Mouse (Mus musculus): Measurements from ENCODE around the gene Ralgapb. TPM values are rescaled to one million over a fixed set of nuclear protein-coding genes. Genes with fewer than 3 reads are reported as not detected.

The Ralgapb gene
- polyA plus RNA-seq, 1 experiment, result 25.6 TPM

DNA sequence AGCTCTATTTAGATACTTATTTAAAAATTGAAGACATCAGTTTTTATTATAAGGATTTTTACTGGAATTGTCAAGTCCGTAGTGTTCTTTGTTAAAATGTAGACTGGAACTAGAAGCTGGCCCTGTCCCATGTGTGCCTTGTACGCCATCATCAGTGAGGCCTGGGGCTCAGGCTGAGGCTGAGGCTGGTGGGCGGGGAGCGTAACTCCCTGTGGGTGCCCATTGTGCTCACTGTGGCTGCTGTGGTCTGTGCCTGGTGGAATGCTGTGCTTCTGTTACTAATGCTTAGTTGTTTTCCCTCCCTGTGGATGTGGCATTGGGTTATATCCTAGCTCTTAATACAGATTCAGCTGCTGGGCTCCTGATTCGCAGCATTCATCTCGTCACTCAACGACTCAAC, 40.2 kb downstream of the Ralgapb start:
- 94% methylated on average over 7 of the region's 7 CpGs for WGBS
- no peak for DNase-seq
- Histone ChIP-seq H3K36me3 (ENCODE audit: control insufficient read depth, insufficient read depth, low read length) (peaks cover 2% of the 10 kb centered on the region), H3K27me3 (replicated peaks; ENCODE audit: control insufficient read depth, insufficient read depth, low read length) (no peaks in the 10 kb centered on the region), H3K4me1 (ENCODE audit: control insufficient read depth, insufficient read depth, low read length) (peaks cover 4% of the 10 kb centered on the region; the same call in 1 of the 2 replicates), H3K27ac (ENCODE audit: insufficient read depth, low read depth, low read length) (no peak overlapping the region), H3K4me3 (ENCODE audit: insufficient read depth, low read depth, low read length) (no peak overlapping the region)
- TF ChIP-seq CTCF (conservative IDR thresholded peaks at IDR 0.05; ENCODE audit: insufficient read depth, insufficient read length, low read depth, low read length) (no peak), POLR2A (IDR thresholded peaks at IDR 0.05; ENCODE audit: low read depth, low read length) (no peak)

GRCm38 (mm10) chr2:158456451-158456850, 46.8 kb downstream of the Ralgapb start:
- TF ChIP-seq POLR2A (IDR thresholded peaks at IDR 0.05; ENCODE audit: low read depth, low read length) (no peak), CTCF (conservative IDR thresholded peaks at IDR 0.05; ENCODE audit: insufficient read depth, insufficient read length, low read depth, low read length) (no peak)

DNA sequence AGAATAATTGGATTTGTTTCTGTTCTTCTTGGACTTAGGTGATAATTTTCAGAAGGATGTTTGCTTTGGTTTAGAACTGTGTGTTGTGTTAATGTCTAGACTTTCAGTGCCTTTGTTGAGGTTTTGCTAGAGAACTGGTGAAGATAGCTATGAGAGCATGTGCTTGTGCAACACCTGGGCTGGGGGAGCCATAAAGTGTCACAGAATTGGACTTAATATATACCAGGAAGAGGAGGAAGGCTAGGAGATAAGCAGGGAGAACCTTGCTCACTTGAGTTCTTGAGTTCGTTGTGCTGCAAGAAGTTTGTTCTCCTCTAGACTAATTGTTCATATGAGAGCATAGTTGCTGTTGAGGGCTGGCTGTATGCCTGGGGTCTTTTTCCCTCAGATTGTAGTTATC, 48.0 kb downstream of the Ralgapb start:
- 95% methylated on average over 1 of the region's 1 CpGs for WGBS
- TF ChIP-seq CTCF (conservative IDR thresholded peaks at IDR 0.05; ENCODE audit: insufficient read depth, insufficient read length, low read depth, low read length) (no peak), POLR2A (IDR thresholded peaks at IDR 0.05; ENCODE audit: low read depth, low read length) (no peak)
- Histone ChIP-seq H3K4me1 (ENCODE audit: control insufficient read depth, insufficient read depth, low read length) (no peaks in the 10 kb centered on the region), H3K27ac (ENCODE audit: insufficient read depth, low read depth, low read length) (no peak overlapping the region), H3K4me3 (ENCODE audit: insufficient read depth, low read depth, low read length) (no peak overlapping the region), H3K36me3 (ENCODE audit: control insufficient read depth, insufficient read depth, low read length) (peaks cover 13% of the 10 kb centered on the region), H3K27me3 (replicated peaks; ENCODE audit: control insufficient read depth, insufficient read depth, low read length) (no peaks in the 10 kb centered on the region)
- DNase-seq, result no peak

More at GRCm38 (mm10) chr2:158456451-158456850, 46.8 kb downstream of the Ralgapb start:
- Histone ChIP-seq H3K36me3 (ENCODE audit: control insufficient read depth, insufficient read depth, low read length) (peaks cover 8% of the 10 kb centered on the region), H3K4me1 (ENCODE audit: control insufficient read depth, insufficient read depth, low read length) (no peaks in the 10 kb centered on the region), H3K27me3 (replicated peaks; ENCODE audit: control insufficient read depth, insufficient read depth, low read length) (no peaks in the 10 kb centered on the region), H3K27ac (ENCODE audit: insufficient read depth, low read depth, low read length) (no peak overlapping the region), H3K4me3 (ENCODE audit: insufficient read depth, low read depth, low read length) (no peak overlapping the region)
- 92% methylated on average over 4 of the region's 4 CpGs for WGBS
- DNase-seq, result no peak

- no peak overlapping the region for H3K27ac ChIP-seq (ENCODE audit: insufficient read depth, low read depth, low read length)
- H3K4me1 ChIP-seq (ENCODE audit: control insufficient read depth, insufficient read depth, low read length), result no peaks in the 10 kb centered on the region
- no peaks in the 10 kb centered on the region for H3K27me3 ChIP-seq (replicated peaks; ENCODE audit: control insufficient read depth, insufficient read depth, low read length)
- DNase-seq, result no peak
- peaks cover 21% of the 10 kb centered on the region for H3K36me3 ChIP-seq (ENCODE audit: control insufficient read depth, insufficient read depth, low read length)
- TF ChIP-seq POLR2A (IDR thresholded peaks at IDR 0.05; ENCODE audit: low read depth, low read length) (no peak), CTCF (conservative IDR thresholded peaks at IDR 0.05; ENCODE audit: insufficient read depth, insufficient read length, low read depth, low read length) (no peak)
- WGBS, result 35% methylated on average over 1 of the region's 1 CpGs
- H3K4me3 ChIP-seq (ENCODE audit: insufficient read depth, low read depth, low read length), result no peak overlapping the region
Measured at GRCm38 (mm10) chr2:158462450-158462849, 52.8 kb downstream of the Ralgapb start.

DNA sequence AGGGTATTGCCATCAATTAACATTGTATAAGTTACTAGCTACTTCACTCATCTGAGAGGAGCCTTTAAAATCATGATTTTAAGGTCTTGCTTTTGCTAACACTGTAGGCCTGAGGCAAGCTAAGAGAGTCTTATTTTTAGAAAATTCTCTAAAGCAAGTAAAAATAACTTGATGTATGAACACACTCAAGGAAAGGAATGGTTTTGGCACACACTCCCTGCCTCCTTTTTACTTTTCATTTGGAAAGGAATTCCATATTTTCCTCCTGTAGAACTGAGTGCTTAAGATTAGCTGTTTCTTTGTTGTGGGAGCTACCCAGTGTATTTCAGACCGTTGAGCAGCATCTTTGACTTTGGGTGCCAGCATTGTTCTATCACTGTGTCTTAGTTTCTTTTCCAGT, 64.5 kb downstream of the Ralgapb start:
- no peak for DNase-seq
- Histone ChIP-seq H3K4me3 (ENCODE audit: insufficient read depth, low read depth, low read length) (no peak overlapping the region), H3K27ac (ENCODE audit: insufficient read depth, low read depth, low read length) (no peak overlapping the region), H3K4me1 (ENCODE audit: control insufficient read depth, insufficient read depth, low read length) (no peaks in the 10 kb centered on the region; the same call in 1 of the 2 replicates), H3K36me3 (ENCODE audit: control insufficient read depth, insufficient read depth, low read length) (peaks cover 10% of the 10 kb centered on the region), H3K27me3 (replicated peaks; ENCODE audit: control insufficient read depth, insufficient read depth, low read length) (no peaks in the 10 kb centered on the region)
- WGBS, result 82% methylated on average over 1 of the region's 1 CpGs
- TF ChIP-seq POLR2A (IDR thresholded peaks at IDR 0.05; ENCODE audit: low read depth, low read length) (no peak), CTCF (conservative IDR thresholded peaks at IDR 0.05; ENCODE audit: insufficient read depth, insufficient read length, low read depth, low read length) (no peak)

DNA sequence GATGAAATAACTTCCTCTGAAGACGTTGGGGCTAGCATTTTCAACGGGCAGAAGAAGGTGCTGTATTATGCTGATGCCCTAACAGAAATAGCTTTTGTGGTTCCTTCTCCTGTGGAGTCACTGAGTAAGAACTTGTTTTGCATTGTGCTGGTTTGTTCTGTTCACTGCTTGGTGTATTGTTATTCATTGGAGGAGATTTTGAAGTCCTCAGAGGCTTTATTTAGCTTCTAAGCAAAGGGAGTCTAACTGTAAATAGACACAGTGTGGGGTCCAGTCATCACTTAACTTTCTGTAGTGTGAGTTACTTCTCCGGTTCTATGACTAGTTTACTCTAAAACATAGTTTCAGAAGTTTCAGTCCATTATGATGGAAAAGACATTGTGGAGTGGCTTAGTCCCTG, 68.0 kb downstream of the Ralgapb start:
- TF ChIP-seq CTCF (conservative IDR thresholded peaks at IDR 0.05; ENCODE audit: insufficient read depth, insufficient read length, low read depth, low read length), result no peak
- TF ChIP-seq POLR2A (IDR thresholded peaks at IDR 0.05; ENCODE audit: low read depth, low read length), result no peak
- WGBS, result 87% methylated on average over 3 of the region's 3 CpGs
- no peak for DNase-seq
- no peak overlapping the region for H3K4me3 ChIP-seq (ENCODE audit: insufficient read depth, low read depth, low read length)
- H3K27ac ChIP-seq (ENCODE audit: insufficient read depth, low read depth, low read length), result no peak overlapping the region
- no peaks in the 10 kb centered on the region for H3K4me1 ChIP-seq (ENCODE audit: control insufficient read depth, insufficient read depth, low read length)
- peaks cover 13% of the 10 kb centered on the region for H3K36me3 ChIP-seq (ENCODE audit: control insufficient read depth, insufficient read depth, low read length)
- H3K27me3 ChIP-seq (replicated peaks; ENCODE audit: control insufficient read depth, insufficient read depth, low read length), result no peaks in the 10 kb centered on the region

DNA sequence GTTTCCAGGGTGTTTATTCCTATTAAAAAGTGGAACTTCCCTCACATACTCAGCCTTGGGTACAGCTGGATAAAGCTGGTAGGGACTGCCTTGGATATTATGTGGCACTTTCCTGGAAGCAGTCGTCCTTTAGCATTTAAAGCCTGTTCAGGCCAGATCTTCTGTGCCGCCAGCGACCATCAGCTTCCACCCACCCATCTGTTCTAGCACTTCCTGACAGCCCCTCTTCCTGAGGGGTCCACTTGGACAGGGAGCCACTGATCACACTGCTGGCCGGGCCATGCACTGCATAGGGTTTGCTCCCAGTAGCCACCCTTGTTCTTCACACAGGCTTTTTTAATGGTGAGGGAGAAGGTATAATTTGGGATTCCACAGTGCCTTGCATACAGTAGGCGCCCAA, 88.8 kb downstream of the Ralgapb start:
- no peak overlapping the region for H3K4me3 ChIP-seq (ENCODE audit: insufficient read depth, low read depth, low read length)
- 79% methylated on average over 5 of the region's 5 CpGs for WGBS
- DNase-seq, result no peak
- H3K27me3 ChIP-seq (replicated peaks; ENCODE audit: control insufficient read depth, insufficient read depth, low read length), result no peaks in the 10 kb centered on the region
- H3K4me1 ChIP-seq (ENCODE audit: control insufficient read depth, insufficient read depth, low read length), result no peaks in the 10 kb centered on the region
- no peak overlapping the region for H3K27ac ChIP-seq (ENCODE audit: insufficient read depth, low read depth, low read length)
- no peak for TF ChIP-seq CTCF (conservative IDR thresholded peaks at IDR 0.05; ENCODE audit: insufficient read depth, insufficient read length, low read depth, low read length)
- no peak for TF ChIP-seq POLR2A (IDR thresholded peaks at IDR 0.05; ENCODE audit: low read depth, low read length)
- peaks cover 6% of the 10 kb centered on the region for H3K36me3 ChIP-seq (ENCODE audit: control insufficient read depth, insufficient read depth, low read length)
